Mouse (Mus musculus) liver, embryonic 11.5 days (tissue): Measurements from ENCODE around the gene F2rl2. TPM values are rescaled to one million over a fixed set of nuclear protein-coding genes. Genes with fewer than 3 reads are reported as not detected.

Experiments
- ATAC-seq: fragments of 200-750 bp; cut with Nextera tagmentation; replicated peaks from 2 replicates; pipeline ENCODE4 v1.8.0; 2017; ENCODE audit warnings: moderate number of reproducible peaks, mild to moderate bottlenecking, moderate TSS enrichment, moderate library complexity; ENCODE audit not compliant: low FRiP score
- DNase-seq: peaks from one replicate; pipeline ENCODE4 v3.0.0-alpha.2; 2017; ENCODE audit warnings: low spot score
- H3K27ac ChIP-seq: fragments of 300-500 bp; sonication (generic); 2 replicates; pipeline ENCODE4 v1.5.1; 2014; ENCODE audit warnings: mild to moderate bottlenecking, low read depth, low read length, control low read depth
- H3K27me3 ChIP-seq: fragments of 300-500 bp; sonication (generic); replicated peaks from 2 replicates; pipeline ENCODE4 v1.6.1; 2014; ENCODE audit warnings: low read length, mixed read lengths; ENCODE audit not compliant: control insufficient read depth, insufficient read depth
- H3K36me3 ChIP-seq: fragments of 300-500 bp; sonication (generic); 2 replicates; pipeline ENCODE4 v1.6.1; 2014; ENCODE audit warnings: mild to moderate bottlenecking, low read length, moderate library complexity, mixed read lengths; ENCODE audit not compliant: control insufficient read depth, insufficient read depth
- H3K4me1 ChIP-seq: fragments of 300-500 bp; sonication (generic); replicated peaks from 2 replicates; pipeline ENCODE4 v1.6.1; 2014; ENCODE audit warnings: low read length, mixed read lengths; ENCODE audit not compliant: control insufficient read depth, insufficient read depth
- H3K4me2 ChIP-seq: fragments of 300-500 bp; sonication (generic); 2 replicates; pipeline ENCODE4 v1.6.1; 2014; ENCODE audit warnings: mild to moderate bottlenecking, control low read depth, moderate library complexity
- H3K4me3 ChIP-seq: fragments of 300-500 bp; sonication (generic); 2 replicates; pipeline ENCODE4 v1.5.1; 2014; ENCODE audit warnings: low read depth, low read length, control low read depth
- H3K9ac ChIP-seq: fragments of 300-500 bp; sonication (generic); 2 replicates; pipeline ENCODE4 v1.6.1; 2014; ENCODE audit warnings: low read depth, low read length, control low read depth
- H3K9me3 ChIP-seq: fragments of 300-500 bp; sonication (generic); 2 replicates; pipeline ENCODE4 v1.6.1; 2016; ENCODE audit warnings: low read length, inconsistent platforms, mixed read lengths; ENCODE audit not compliant: control insufficient read depth
- WGBS: fragments of 180-500 bp; shearing (Covaris S2); extraction: QIAGEN DNeasy Blood & Tissue Kit; methylation state at CpG from one replicate; pipeline ENCODE4 v1.1.7; 2014; 5-methylcytosine and 5-hydroxymethylcytosine counted together
- polyA plus RNA-seq: library from polyadenylated mRNA; unstranded; fragments of >200 nt; fragmentation: Nextera tagmentation; extraction: Ambion mirVana; gene quantifications from 2 replicates; pipeline ENCODE4 v1.2.1, GENCODE M21; 2014

F2rl2 gene
- polyA plus RNA-seq, result 29.5 and 33.0 TPM in 2 replicates

DNA sequence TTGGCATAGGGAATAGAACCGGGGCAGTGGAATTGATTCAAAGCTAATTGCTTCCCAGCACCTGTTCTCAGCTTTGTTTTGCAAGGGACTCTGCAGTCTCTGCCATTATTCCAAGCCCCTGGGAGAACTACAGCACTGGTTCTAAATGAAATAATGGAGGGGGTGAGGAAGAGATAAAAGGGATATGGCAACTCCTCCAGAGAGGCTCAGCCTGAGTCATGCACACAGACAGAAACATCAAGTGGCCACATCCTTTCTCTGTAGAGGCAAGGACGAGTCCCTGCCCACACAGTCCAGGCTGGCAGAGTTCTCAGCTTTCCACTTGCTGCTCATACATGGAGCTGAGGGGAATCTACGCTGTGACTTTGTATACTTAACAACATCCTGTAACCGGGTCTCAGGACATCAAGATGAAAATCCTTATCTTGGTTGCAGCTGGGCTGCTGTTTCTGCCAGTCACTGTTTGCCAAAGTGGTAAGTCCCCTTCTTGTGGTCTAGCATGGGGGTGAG is at the start of gene F2rl2:
F2rl2 (plus strand) TSS at position 200 of the 510 bp plus-strand sequence.
- Histone ChIP-seq H3K27ac (peak within 1 kb of the TSS; percentile 4), H3K9me3 (no peaks in the 10 kb centered on the region), H3K27me3 (no peaks in the 10 kb centered on the region), H3K4me1 (peaks cover 9% of the 10 kb centered on the region), H3K9ac (0 out of 2 replicates have a peak within 1 kb of the TSS, but pooled peaks have one; percentile 0), H3K4me2 (no peak within 1 kb of the TSS; the same call in 1 of the 2 replicates), H3K4me3 (no peak within 1 kb of the TSS), H3K36me3 (no peaks in the 10 kb centered on the region)
- WGBS, result 38% methylated on average over 4 of the region's 4 CpGs
- DNase-seq (no peak), ATAC-seq (peak; percentile 76)

DNA sequence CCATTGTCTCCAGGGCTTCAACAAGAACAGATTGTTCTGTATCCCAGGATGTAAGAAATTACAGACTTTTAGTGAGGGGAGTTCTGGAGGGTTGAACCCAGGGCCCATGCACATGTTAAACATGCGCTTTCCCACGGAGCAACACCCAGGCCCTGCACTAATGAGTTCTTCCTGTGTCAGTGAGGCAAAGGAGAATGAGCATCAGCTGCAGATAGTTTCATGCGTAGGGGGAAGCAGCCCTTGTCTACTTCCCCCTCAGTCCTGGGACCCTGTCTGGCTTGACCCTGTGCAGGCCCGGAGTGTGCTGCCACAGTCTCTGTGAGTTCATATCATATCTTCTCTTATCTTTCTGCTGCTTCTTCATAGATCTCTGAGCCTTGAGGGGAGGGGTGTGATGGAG is 49.4 kb upstream of the F2rl2 start:
- no peaks in the 10 kb centered on the region for H3K9me3 ChIP-seq
- H3K4me2 ChIP-seq, result no peak overlapping the region
- H3K4me1 ChIP-seq, result peaks cover 5% of the 10 kb centered on the region; the same call in 1 of the 2 replicates
- 54% methylated on average over 4 of the region's 4 CpGs for WGBS
- no peak overlapping the region for H3K27ac ChIP-seq
- no peak overlapping the region for H3K9ac ChIP-seq
- no peak for DNase-seq
- H3K4me3 ChIP-seq, result no peak overlapping the region
- H3K27me3 ChIP-seq, result no peaks in the 10 kb centered on the region
- no peak for ATAC-seq
- H3K36me3 ChIP-seq, result no peaks in the 10 kb centered on the region

DNA sequence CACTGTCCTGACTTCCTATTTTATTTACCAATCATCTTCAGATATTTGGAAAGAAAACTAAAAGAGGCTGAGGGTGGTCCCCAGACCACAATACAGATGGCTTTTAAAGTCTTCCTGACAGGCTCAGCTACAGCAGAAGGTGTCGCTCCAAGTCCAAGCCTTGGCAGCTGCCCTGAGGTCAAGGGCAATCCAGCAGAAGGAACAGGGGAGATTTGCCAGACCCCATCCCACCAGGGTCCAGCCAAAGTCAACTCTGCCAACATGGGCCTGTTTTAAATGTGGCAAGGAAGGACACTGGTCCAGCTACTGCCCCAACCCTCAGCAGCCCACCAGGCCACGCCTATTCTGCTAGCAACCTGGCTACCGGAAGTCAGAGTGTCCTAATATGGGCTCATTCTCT is 46.7 kb upstream of the F2rl2 start:
- Histone ChIP-seq H3K4me1 (peaks cover 20% of the 10 kb centered on the region), H3K27me3 (no peaks in the 10 kb centered on the region), H3K4me2 (no peak overlapping the region), H3K9ac (no peak overlapping the region), H3K36me3 (no peaks in the 10 kb centered on the region), H3K9me3 (no peaks in the 10 kb centered on the region), H3K27ac (no peak overlapping the region), H3K4me3 (no peak overlapping the region)
- WGBS, result 84% methylated on average over 3 of the region's 3 CpGs
- DNase-seq (no peak), ATAC-seq (no peak)

DNA sequence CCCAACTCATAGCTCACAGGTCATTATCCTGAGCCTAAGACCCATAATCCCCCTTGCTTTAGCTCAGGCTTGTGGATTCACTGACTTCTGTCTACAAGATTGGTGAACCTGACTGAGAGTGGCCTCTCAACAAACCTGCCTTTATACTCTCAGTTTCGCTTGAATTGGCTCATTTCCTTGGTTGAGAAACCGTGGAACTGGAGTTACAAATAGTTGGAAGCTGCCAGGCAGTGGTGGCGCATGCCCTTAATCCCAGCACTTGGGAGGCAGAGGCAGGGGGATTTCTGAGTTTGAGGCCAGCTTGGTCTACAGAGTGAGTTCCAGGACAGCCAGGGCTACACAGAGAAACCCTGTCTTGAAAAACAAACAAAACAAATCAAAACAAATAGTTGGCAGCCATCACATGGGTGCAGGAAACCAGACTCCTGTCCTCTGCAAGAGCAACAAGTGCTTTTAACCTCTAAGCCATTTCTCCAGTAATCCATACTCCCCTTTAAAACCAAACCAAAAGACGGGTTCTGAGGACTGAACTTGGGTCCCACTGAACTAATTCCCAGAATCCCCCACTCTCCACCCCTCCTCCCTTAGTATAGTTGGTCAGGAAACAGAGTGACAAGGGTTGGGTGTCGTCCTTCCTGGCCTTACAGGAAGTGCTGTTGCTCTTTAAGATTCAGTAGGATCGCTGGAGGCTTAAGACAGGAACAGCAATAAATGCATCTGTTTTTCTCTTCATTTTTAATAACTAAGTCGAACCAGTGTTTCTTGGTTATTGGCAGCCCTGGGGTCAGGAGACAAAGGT is 44.6 kb upstream of the F2rl2 start:
- DNase-seq, result no peak
- Histone ChIP-seq H3K4me1 (peaks cover 36% of the 10 kb centered on the region), H3K36me3 (0 out of 2 replicates have a peak, but pooled peaks cover 3% of the 10 kb centered on the region), H3K4me2 (no peak overlapping the region), H3K27ac (no peak overlapping the region), H3K9me3 (no peaks in the 10 kb centered on the region), H3K9ac (no peak overlapping the region), H3K4me3 (no peak overlapping the region), H3K27me3 (no peaks in the 10 kb centered on the region)
- no peak for ATAC-seq
- WGBS, result 61% methylated on average over 7 of the region's 7 CpGs

DNA sequence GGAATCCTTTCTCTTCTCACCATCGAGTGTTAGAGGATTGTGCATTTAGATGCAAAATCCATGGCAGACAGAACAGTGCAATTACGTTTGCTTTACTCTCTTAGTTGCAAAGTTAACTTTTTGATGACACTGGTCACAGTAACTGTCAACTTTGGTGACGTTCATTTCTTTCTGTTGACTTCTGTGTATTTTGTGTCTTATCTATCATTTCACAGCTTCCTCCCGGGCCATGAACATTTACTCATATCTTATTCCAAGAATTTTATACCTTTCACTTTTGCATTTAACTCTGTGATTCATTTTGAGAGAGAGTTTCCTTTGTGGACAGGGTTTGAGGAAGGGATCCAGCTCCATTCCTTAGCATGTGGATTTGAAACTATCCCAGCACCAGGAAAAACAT is 43.0 kb upstream of the F2rl2 start:
- DNase-seq, result no peak
- Histone ChIP-seq H3K4me3 (no peak overlapping the region), H3K27ac (no peak overlapping the region), H3K4me2 (no peak overlapping the region), H3K9ac (no peak overlapping the region), H3K27me3 (no peaks in the 10 kb centered on the region), H3K4me1 (peaks cover 48% of the 10 kb centered on the region), H3K36me3 (0 out of 2 replicates have a peak, but pooled peaks cover 3% of the 10 kb centered on the region), H3K9me3 (no peaks in the 10 kb centered on the region)
- 49% methylated on average over 4 of the region's 4 CpGs for WGBS
- no peak for ATAC-seq

DNA sequence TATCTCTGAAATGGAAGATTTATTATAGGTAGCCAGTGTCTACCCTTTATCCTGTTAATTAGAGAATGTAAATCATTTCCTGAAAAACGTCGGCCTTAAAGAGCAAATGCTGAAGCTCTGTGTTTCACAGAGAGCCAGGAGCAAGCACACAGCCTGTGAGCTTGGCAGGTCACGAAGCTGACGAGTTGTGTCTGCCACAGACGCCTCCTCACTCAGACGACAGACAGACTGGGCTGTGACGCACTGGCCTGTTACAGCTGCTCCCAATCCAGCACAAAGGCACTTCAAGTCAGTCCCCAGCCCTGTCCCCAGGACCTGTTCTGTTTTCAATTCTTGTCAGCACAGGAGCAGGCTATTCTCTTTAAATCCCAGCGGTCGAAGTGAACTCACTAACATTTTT is 41.4 kb upstream of the F2rl2 start:
- H3K27me3 ChIP-seq, result no peaks in the 10 kb centered on the region
- no peaks in the 10 kb centered on the region for H3K9me3 ChIP-seq
- H3K4me1 ChIP-seq, result peaks cover 51% of the 10 kb centered on the region
- H3K4me2 ChIP-seq, result no peak overlapping the region
- H3K4me3 ChIP-seq, result no peak overlapping the region
- H3K36me3 ChIP-seq, result peaks cover 7% of the 10 kb centered on the region; the same call in 1 of the 2 replicates
- ATAC-seq (no peak), DNase-seq (no peak)
- 53% methylated on average over 9 of the region's 9 CpGs for WGBS
- H3K9ac ChIP-seq, result no peak overlapping the region
- H3K27ac ChIP-seq, result peak overlapping the region; percentile 35; the same call in 1 of the 2 replicates

DNA sequence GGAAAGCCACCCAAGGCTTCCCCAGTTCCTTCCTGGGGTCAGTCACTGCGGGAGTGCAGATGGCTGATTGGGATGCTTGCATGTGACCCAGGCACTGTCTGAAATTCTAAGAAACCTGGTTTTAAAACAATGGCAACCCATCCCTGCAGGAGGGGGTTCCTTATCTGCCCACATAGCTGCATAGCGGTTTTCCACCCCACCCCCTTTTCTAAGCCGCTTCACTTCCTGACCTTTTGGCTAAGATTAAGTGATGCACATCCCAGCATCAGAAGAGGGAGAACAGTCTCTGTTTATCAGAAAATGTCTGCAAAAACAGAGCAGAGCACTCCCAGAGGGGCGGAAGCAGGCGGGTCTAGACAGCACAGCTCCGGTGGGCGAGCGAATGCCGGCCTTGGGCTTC is 39.5 kb upstream of the F2rl2 start:
- no peaks in the 10 kb centered on the region for H3K27me3 ChIP-seq
- H3K9ac ChIP-seq, result no peak overlapping the region
- H3K36me3 ChIP-seq, result peaks cover 12% of the 10 kb centered on the region
- 18% methylated on average over 9 of the region's 9 CpGs for WGBS
- ATAC-seq (peak; percentile 90), DNase-seq (peak; percentile 69)
- no peak overlapping the region for H3K4me3 ChIP-seq
- no peaks in the 10 kb centered on the region for H3K9me3 ChIP-seq
- peaks cover 51% of the 10 kb centered on the region for H3K4me1 ChIP-seq
- peak overlapping the region; percentile 62 for H3K27ac ChIP-seq
- peak overlapping the region; percentile 44 for H3K4me2 ChIP-seq

DNA sequence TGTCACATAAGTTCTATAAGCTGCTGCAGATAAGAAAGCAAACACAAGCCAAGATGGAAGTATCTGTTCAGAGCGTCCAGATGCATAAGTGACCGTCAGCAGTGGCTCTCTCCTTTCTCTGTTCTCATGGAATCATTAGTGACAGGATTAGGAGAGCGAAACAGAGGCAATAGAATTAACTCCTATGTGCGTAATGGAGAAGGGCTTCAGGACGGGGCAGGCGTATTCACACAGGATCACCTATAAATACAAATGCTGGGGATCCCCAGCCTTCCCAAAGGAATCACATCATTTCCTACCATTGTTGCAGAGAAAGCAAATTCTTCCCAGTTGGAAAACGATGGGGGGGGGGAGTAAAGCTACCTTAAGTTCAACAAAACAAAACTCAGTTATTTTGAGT is 37.2 kb upstream of the F2rl2 start:
- Histone ChIP-seq H3K36me3 (peaks cover 17% of the 10 kb centered on the region), H3K27me3 (no peaks in the 10 kb centered on the region), H3K4me3 (no peak overlapping the region), H3K9ac (no peak overlapping the region), H3K4me2 (no peak overlapping the region), H3K27ac (no peak overlapping the region), H3K9me3 (no peaks in the 10 kb centered on the region; the same call in 1 of the 2 replicates), H3K4me1 (peaks cover 35% of the 10 kb centered on the region)
- 79% methylated on average over 7 of the region's 7 CpGs for WGBS
- DNase-seq (no peak), ATAC-seq (no peak)

DNA sequence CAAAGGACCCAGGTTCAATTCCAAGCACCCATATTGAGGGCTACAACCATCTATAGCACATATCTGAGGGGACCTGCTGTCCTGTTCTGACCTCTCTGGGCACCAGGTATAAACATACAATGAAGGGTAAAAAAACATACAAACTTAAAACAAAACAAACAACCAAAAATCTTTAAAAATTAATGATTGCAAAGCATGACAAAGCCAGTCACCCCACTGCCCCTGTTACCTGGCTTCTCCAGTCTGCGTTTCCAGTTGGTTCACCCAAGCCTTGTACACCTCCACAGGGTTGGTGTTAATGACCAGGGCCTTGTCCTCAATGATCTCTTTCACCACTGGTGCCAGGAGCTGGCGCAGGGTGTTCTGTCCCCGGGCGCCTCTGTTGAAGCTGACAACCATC is 32.8 kb upstream of the F2rl2 start:
- DNase-seq, result no peak
- 92% methylated on average over 4 of the region's 4 CpGs for WGBS
- Histone ChIP-seq H3K4me2 (no peak overlapping the region), H3K4me3 (no peak overlapping the region), H3K9ac (no peak overlapping the region), H3K4me1 (0 out of 2 replicates have a peak, but pooled peaks cover 2% of the 10 kb centered on the region), H3K9me3 (peaks cover 1% of the 10 kb centered on the region), H3K27me3 (no peaks in the 10 kb centered on the region), H3K36me3 (peaks cover 15% of the 10 kb centered on the region), H3K27ac (no peak overlapping the region)
- no peak for ATAC-seq
